Mouse (Mus musculus) intestine, postnatal 0 days (tissue): Measurements from ENCODE around the gene Arhgap1. TPM values are rescaled to one million over a fixed set of nuclear protein-coding genes. Genes with fewer than 3 reads are reported as not detected.
A peak's percentile ranks its signal among the peaks of the same experiment; 100 is the strongest.

Experiments used
- ATAC-seq: fragments of 200-750 bp; cut with Nextera tagmentation; 2 replicates; pipeline ENCODE4 v1.8.0; 2017; ENCODE audit warnings: mild to moderate bottlenecking, moderate TSS enrichment, moderate library complexity
- H3K27ac ChIP-seq: fragments of 300-500 bp; sonication (generic); 2 replicates; pipeline ENCODE4 v1.5.1; 2014; ENCODE audit warnings: mild to moderate bottlenecking, low read depth, low read length, moderate library complexity
- H3K27me3 ChIP-seq: fragments of 300-500 bp; sonication (generic); replicated peaks from 2 replicates; pipeline ENCODE4 v1.6.1; 2014; ENCODE audit warnings: low read length, mixed read lengths; ENCODE audit not compliant: control insufficient read depth, insufficient read depth
- H3K36me3 ChIP-seq: fragments of 300-500 bp; sonication (generic); 2 replicates; pipeline ENCODE4 v1.6.1; 2014; ENCODE audit warnings: mild to moderate bottlenecking, moderate library complexity; ENCODE audit not compliant: control insufficient read depth, insufficient read depth
- H3K4me1 ChIP-seq: fragments of 300-500 bp; sonication (generic); replicated peaks from 2 replicates; pipeline ENCODE4 v1.6.1; 2014; ENCODE audit warnings: antibody characterized with exemption, low read length, mixed read lengths; ENCODE audit not compliant: control insufficient read depth, insufficient read depth
- H3K4me2 ChIP-seq: fragments of 300-500 bp; sonication (generic); replicated peaks from 2 replicates; pipeline ENCODE4 v1.6.1; 2014; ENCODE audit warnings: low read depth, mild to moderate bottlenecking, moderate library complexity
- H3K4me3 ChIP-seq: fragments of 300-500 bp; sonication (generic); 2 replicates; pipeline ENCODE4 v1.5.1; 2014; ENCODE audit warnings: low read depth, low read length
- H3K9ac ChIP-seq: fragments of 300-500 bp; sonication (generic); 2 replicates; pipeline ENCODE4 v1.6.1; 2014; ENCODE audit warnings: mild to moderate bottlenecking, low read depth, low read length
- H3K9me3 ChIP-seq: fragments of 300-500 bp; sonication (generic); 2 replicates; pipeline ENCODE4 v1.6.1; 2016; ENCODE audit warnings: mixed run types; ENCODE audit not compliant: control insufficient read depth
- CTCF ChIP-seq: sonication (generic); IDR thresholded peaks from 2 replicates; pipeline ENCODE4 v1.5.1; 2016; ENCODE audit warnings: low read depth, mild to moderate bottlenecking, control low read depth, antibody characterized with exemption, moderate library complexity
- WGBS: fragments of 180-500 bp; shearing (Covaris S2); extraction: QIAGEN DNeasy Blood & Tissue Kit; methylation state at CpG from one replicate; pipeline ENCODE4 v1.1.7; 2014; 5-methylcytosine and 5-hydroxymethylcytosine counted together
- polyA plus RNA-seq: library from polyadenylated mRNA; unstranded; fragments of >200 nt; fragmentation: Nextera tagmentation; extraction: Ambion mirVana; gene quantifications from 2 replicates; pipeline ENCODE4 v1.2.1, GENCODE M21; 2015

The Arhgap1 gene
- polyA plus RNA-seq, 1 experiment from 2014 or later, result 92.3 TPM

DNA sequence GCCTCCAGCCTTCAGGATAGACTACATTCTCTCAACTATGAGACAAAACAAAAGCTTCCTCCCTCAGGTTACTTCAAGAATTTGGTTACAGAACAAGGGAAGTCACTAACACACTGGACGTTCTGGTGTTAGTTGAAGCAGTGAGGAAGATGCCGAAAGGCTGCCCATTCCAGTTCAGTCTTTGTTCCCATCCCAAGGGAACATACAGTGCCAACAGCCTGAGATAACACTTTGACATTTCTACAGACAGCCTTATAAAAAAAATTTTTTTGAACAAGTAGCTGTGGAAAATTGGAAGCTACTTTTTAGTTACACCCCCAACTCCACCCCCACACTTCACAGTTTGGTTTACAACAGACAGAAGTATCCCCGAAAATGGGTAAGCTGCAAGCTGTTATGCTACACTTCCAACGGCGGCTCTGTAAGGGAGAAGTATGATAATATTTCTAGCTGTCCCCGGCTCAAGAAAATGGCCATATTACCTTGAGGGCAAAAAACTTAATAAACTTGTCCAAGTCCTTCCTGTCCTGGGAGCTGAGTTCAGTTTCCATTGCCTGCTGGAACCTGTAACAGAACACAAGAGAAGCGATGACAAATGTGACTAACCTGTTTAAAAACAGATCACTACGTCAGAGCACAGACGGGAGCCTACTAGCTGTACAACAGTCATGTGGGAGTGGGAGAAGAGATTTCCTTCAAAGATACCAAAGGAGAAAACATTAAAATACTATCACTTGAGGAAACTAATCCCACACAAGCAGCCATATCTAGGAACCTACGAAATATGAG is 46.0 kb downstream of the Arhgap1 start:
- Histone ChIP-seq H3K27ac (no peak overlapping the region), H3K4me1 (peaks cover 5% of the 10 kb centered on the region; the same call in 1 of the 2 replicates), H3K4me2 (no peak overlapping the region), H3K36me3 (peaks cover 28% of the 10 kb centered on the region), H3K9me3 (no peaks in the 10 kb centered on the region), H3K4me3 (no peak overlapping the region), H3K9ac (no peak overlapping the region), H3K27me3 (no peaks in the 10 kb centered on the region)
- no peak for TF ChIP-seq CTCF
- peak; percentile 46; the same call in 1 of the 2 replicates for ATAC-seq
- WGBS, result 83% methylated on average over 10 of the region's 10 CpGs

DNA sequence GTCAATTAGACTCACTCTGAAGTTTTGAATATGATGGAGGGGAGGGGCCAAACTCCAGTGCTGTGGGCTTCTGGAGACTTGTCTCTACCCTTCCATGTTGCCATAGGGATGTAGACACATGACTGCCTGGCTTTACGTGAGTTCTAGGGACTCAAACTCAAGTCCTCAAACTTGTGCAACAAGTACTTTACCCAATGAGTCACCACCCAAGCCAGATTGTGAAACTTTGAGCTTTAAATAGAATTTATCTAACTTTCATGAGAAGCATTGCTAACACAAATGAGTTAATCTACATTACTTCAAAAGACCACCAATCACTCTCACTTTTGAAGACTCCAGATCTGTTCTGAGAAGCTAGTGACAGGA is 46.5 kb downstream of the Arhgap1 start:
- peak; percentile 86 for ATAC-seq
- no peak for TF ChIP-seq CTCF
- 38% methylated on average over 1 of the region's 1 CpGs for WGBS

DNA sequence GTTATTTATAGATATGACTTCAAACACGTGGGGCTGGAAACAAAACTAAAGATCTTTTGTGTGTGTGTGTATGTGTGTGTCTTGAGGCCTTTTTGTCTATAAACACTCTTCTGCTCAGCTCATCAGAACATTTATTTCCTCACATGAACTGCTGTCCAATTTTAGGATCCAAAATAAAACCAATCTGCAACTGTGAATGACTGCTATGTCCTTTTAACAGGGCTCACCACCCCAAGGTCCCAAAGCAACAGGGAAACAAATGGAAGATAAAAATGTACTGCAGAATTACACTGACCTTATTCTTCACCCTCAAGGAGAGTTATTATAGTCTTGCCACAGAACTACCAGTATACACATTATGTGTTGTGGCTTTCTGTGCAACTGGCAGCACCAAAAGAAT is 49.6 kb downstream of the Arhgap1 start:
- WGBS, result 72% methylated on average over 1 of the region's 1 CpGs
- TF ChIP-seq CTCF, result no peak
- ATAC-seq, result no peak
- Histone ChIP-seq H3K4me3 (no peak overlapping the region), H3K4me2 (no peak overlapping the region), H3K4me1 (peaks cover 5% of the 10 kb centered on the region; the same call in 1 of the 2 replicates), H3K27ac (no peak overlapping the region), H3K36me3 (peaks cover 9% of the 10 kb centered on the region), H3K9ac (no peak overlapping the region), H3K9me3 (no peaks in the 10 kb centered on the region), H3K27me3 (no peaks in the 10 kb centered on the region)

More for the DNA sequence above, 46.5 kb downstream of the Arhgap1 start:
- H3K27ac ChIP-seq, result no peak overlapping the region
- H3K4me2 ChIP-seq, result no peak overlapping the region
- H3K4me1 ChIP-seq, result peaks cover 5% of the 10 kb centered on the region; the same call in 1 of the 2 replicates
- H3K9me3 ChIP-seq, result no peaks in the 10 kb centered on the region
- no peaks in the 10 kb centered on the region for H3K27me3 ChIP-seq
- H3K9ac ChIP-seq, result no peak overlapping the region
- peaks cover 28% of the 10 kb centered on the region for H3K36me3 ChIP-seq
- H3K4me3 ChIP-seq, result no peak overlapping the region

DNA sequence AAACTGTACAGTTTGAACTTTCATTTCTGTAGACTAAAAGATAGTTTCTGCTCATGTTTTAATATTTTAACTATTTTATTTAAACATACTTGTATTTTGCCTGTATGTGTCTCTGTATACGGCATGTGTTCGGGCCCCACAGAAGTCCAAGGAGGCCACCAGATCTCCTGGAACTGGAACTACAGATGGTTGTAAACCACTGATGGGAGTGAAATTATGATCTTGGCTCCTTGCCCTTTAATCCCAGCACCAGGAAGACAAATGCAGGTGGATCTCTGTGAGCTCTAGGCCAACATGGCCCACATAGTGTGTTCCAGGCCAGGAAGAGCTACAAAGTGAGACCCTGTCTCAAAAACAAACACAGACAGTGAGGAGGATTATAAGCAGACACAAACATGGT is 51.7 kb downstream of the Arhgap1 start:
- no peaks in the 10 kb centered on the region for H3K27me3 ChIP-seq
- H3K4me2 ChIP-seq, result no peak overlapping the region
- WGBS, result 51% methylated on average over 2 of the region's 2 CpGs
- peak overlapping the region; percentile 64; the same call in 1 of the 2 replicates for H3K27ac ChIP-seq
- H3K4me3 ChIP-seq, result no peak overlapping the region
- ATAC-seq, result no peak
- TF ChIP-seq CTCF, result no peak
- H3K9ac ChIP-seq, result no peak overlapping the region
- 0 out of 2 replicates have a peak, but pooled peaks cover 5% of the 10 kb centered on the region for H3K4me1 ChIP-seq
- no peaks in the 10 kb centered on the region for H3K36me3 ChIP-seq
- H3K9me3 ChIP-seq, result no peaks in the 10 kb centered on the region

DNA sequence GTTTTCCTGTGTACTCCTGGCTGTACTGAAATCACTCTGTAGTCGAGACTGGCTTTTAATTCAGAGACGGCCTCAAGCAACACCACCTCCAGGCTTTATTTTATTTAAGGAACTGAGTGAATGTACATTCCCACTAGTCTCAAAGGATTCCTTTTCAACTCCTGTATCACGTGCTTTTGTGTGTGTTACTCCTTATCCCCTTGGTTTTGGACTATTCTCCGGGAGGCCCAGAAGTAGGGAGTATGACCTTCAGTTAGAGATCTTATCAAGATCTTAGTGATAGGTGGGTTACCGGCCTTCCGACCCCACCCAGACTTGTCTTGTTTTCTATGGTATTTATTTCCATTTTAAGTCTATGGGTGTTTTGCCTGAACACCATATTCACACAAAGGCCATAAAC is 56.1 kb downstream of the Arhgap1 start:
- no peak overlapping the region for H3K9ac ChIP-seq
- H3K9me3 ChIP-seq, result no peaks in the 10 kb centered on the region
- H3K27me3 ChIP-seq, result no peaks in the 10 kb centered on the region
- no peak overlapping the region for H3K27ac ChIP-seq
- 62% methylated on average over 6 of the region's 6 CpGs for WGBS
- ATAC-seq, result no peak
- no peak overlapping the region for H3K4me2 ChIP-seq
- no peaks in the 10 kb centered on the region for H3K36me3 ChIP-seq
- 0 out of 2 replicates have a peak, but pooled peaks cover 4% of the 10 kb centered on the region for H3K4me1 ChIP-seq
- no peak overlapping the region for H3K4me3 ChIP-seq
- no peak for TF ChIP-seq CTCF

DNA sequence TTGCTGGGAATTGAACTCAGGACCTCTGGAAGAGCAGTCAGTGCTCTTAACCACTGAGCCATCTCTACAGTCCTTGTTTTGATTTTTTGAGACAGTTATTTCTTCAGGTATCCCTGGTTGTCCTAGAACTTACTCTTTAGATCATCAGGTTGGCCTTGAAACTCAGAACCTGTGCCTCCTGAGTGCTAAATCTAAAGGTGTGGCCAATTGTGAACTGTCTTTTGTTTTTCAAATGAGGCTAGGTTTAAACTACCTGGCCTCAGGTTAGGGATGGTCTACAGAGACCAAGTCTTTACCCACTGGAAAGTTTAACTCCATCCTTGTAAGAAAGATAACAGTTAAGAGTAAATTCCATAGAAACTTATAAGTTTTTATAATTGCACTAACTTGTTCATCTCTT is 56.8 kb downstream of the Arhgap1 start:
- Histone ChIP-seq H3K4me3 (no peak overlapping the region), H3K4me2 (no peak overlapping the region), H3K36me3 (no peaks in the 10 kb centered on the region), H3K27ac (no peak overlapping the region), H3K9ac (no peak overlapping the region), H3K27me3 (no peaks in the 10 kb centered on the region), H3K4me1 (0 out of 2 replicates have a peak, but pooled peaks cover 4% of the 10 kb centered on the region), H3K9me3 (no peaks in the 10 kb centered on the region)
- ATAC-seq, result no peak
- TF ChIP-seq CTCF, result no peak
